Mouse (Mus musculus) hindbrain, embryonic 15.5 days (tissue): ENCODE results near the gene A830005F24Rik. TPM values are rescaled to one million over a fixed set of nuclear protein-coding genes. Genes with fewer than 3 reads are reported as not detected.

Source experiments
- ATAC-seq: fragments of 200-750 bp; cut with Nextera tagmentation; 2 replicates; pipeline ENCODE4 v1.8.0; 2017; ENCODE audit warnings: low read depth, moderate number of reproducible peaks, moderate TSS enrichment; ENCODE audit not compliant: low FRiP score
- H3K27ac ChIP-seq: fragments of 300-500 bp; sonication (generic); replicated peaks from 2 replicates; pipeline ENCODE4 v1.5.1; 2015; ENCODE audit warnings: mild to moderate bottlenecking, inconsistent platforms
- H3K27me3 ChIP-seq: fragments of 300-500 bp; sonication (generic); 2 replicates; pipeline ENCODE4 v1.6.1; 2015; ENCODE audit warnings: control low read depth, inconsistent platforms
- H3K36me3 ChIP-seq: fragments of 300-500 bp; sonication (generic); 2 replicates; pipeline ENCODE4 v1.6.1; 2015; ENCODE audit warnings: control low read depth, inconsistent platforms
- H3K4me1 ChIP-seq: fragments of 300-500 bp; sonication (generic); replicated peaks from 2 replicates; pipeline ENCODE4 v1.6.1; 2015; ENCODE audit warnings: control low read depth, inconsistent platforms
- H3K4me2 ChIP-seq: fragments of 300-500 bp; sonication (generic); 2 replicates; pipeline ENCODE4 v1.6.1; 2015; ENCODE audit warnings: moderate library complexity, mild to moderate bottlenecking, inconsistent platforms
- H3K4me3 ChIP-seq: fragments of 300-500 bp; sonication (generic); 2 replicates; pipeline ENCODE4 v1.5.1; 2015; ENCODE audit warnings: mild to moderate bottlenecking, inconsistent platforms
- H3K9ac ChIP-seq: fragments of 300-500 bp; sonication (generic); 2 replicates; pipeline ENCODE4 v1.6.1; 2015; ENCODE audit warnings: inconsistent platforms
- H3K9me3 ChIP-seq: fragments of 300-500 bp; sonication (generic); 2 replicates; pipeline ENCODE4 v1.6.1; 2016; ENCODE audit warnings: control low read depth, inconsistent platforms
- WGBS: fragments of 180-500 bp; shearing (Covaris S2); methylation state at CpG from one replicate; pipeline ENCODE4 v1.1.7; 2015; 5-methylcytosine and 5-hydroxymethylcytosine counted together
- polyA plus RNA-seq: library from polyadenylated mRNA; unstranded; fragments of >200 nt; fragmentation: Nextera tagmentation; extraction: Ambion mirVana; gene quantifications from 2 replicates; pipeline ENCODE4 v1.2.1, GENCODE M21; 2015

A830005F24Rik gene
- polyA plus RNA-seq = 2.8 and 3.3 TPM in 2 replicates

DNA sequence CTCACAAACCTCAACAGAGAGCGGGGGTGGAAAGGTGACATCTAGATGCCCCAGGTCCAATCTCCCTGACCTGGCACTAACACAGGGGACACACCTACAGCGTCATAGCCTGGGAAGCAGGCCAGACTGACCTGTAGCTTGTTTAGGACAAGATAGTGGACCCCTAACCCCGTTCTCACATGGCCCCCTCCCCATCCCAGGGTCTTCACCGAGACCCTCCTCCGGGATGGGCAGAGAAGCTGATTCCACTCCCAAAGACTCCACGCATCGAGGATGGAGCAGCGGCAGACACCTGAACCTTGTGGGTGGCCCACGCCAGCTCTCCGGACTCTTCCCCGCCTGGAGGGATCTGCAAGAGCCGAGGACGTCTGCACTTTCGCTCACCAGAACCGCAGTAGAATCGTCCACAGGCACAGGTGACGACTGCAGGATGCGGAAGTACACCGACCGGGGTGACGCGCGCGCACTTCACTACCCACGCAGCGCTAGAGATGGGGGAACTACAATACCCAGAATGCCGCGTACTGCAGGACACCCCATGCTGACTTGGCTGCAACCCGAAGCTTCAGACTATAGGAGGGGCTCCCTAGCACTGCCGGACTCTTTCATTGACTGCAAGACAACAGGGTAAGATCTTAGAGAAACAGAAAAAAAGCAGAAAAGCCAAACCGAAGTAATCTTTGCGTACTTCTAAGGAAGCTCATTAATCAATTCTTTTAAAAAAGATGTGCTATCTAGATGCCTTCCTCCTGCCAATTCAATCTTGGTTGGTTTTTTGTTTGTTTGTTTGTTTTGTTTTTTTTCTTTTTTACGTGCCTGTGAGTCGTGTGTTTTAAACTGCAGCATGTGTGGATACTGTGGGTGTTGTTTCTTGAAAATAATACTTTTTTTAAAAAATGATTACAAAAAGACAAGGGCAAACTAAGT is at the start of gene A830005F24Rik, which contains the start of gene Zfp169:
Gene A830005F24Rik, plus strand, starts transcription at position 568 of the 927 bp plus-strand sequence.
Gene Zfp169, minus strand, starts transcription at position 449 of the 927 bp plus-strand sequence.
- Histone ChIP-seq H3K36me3 (no peaks in the 10 kb centered on the region), H3K27ac (peak within 1 kb of the TSS; percentile 67), H3K4me1 (peaks cover 14% of the 10 kb centered on the region), H3K4me2 (peak within 1 kb of the TSS; percentile 86), H3K9me3 (no peaks in the 10 kb centered on the region), H3K9ac (peak within 1 kb of the TSS; percentile 91), H3K27me3 (no peaks in the 10 kb centered on the region), H3K4me3 (peak within 1 kb of the TSS; percentile 83)
- WGBS = 2% methylated on average over 34 of the region's 34 CpGs
- ATAC-seq = peak; percentile 99

GRCm38 (mm10) chr13:48464170-48464569 is 49.2 kb upstream of the A830005F24Rik start:
- no peak overlapping the region for H3K27ac ChIP-seq
- ATAC-seq = peak; percentile 68; the same call in 1 of the 2 replicates
- 8% methylated on average over 4 of the region's 4 CpGs for WGBS

GRCm38 (mm10) chr13:48466186-48466585 is 47.2 kb upstream of the A830005F24Rik start:
- Histone ChIP-seq H3K27ac (peak overlapping the region; percentile 60), H3K4me3 (no peak overlapping the region), H3K4me1 (peaks cover 29% of the 10 kb centered on the region), H3K27me3 (no peaks in the 10 kb centered on the region), H3K9me3 (no peaks in the 10 kb centered on the region), H3K9ac (peak overlapping the region; percentile 5; the same call in 1 of the 2 replicates), H3K36me3 (no peaks in the 10 kb centered on the region), H3K4me2 (peak overlapping the region; percentile 35)
- WGBS = 23% methylated on average over 10 of the region's 10 CpGs
- ATAC-seq = no peak

More at GRCm38 (mm10) chr13:48464170-48464569, 49.2 kb upstream of the A830005F24Rik start:
- no peak overlapping the region for H3K4me3 ChIP-seq
- H3K27me3 ChIP-seq = no peaks in the 10 kb centered on the region
- H3K4me2 ChIP-seq = no peak overlapping the region
- H3K9me3 ChIP-seq = no peaks in the 10 kb centered on the region
- peaks cover 29% of the 10 kb centered on the region for H3K4me1 ChIP-seq
- no peaks in the 10 kb centered on the region for H3K36me3 ChIP-seq
- H3K9ac ChIP-seq = no peak overlapping the region

- no peak for ATAC-seq
- no peak overlapping the region for H3K4me3 ChIP-seq
- no peak overlapping the region for H3K27ac ChIP-seq
- H3K36me3 ChIP-seq = no peaks in the 10 kb centered on the region
- H3K9ac ChIP-seq = no peak overlapping the region
- 58% methylated on average over 15 of the region's 15 CpGs for WGBS
- no peaks in the 10 kb centered on the region for H3K27me3 ChIP-seq
- H3K4me1 ChIP-seq = peaks cover 29% of the 10 kb centered on the region
- H3K4me2 ChIP-seq = no peak overlapping the region
- no peaks in the 10 kb centered on the region for H3K9me3 ChIP-seq
Measured at GRCm38 (mm10) chr13:48468656-48469180, 44.7 kb upstream of the A830005F24Rik start.

DNA sequence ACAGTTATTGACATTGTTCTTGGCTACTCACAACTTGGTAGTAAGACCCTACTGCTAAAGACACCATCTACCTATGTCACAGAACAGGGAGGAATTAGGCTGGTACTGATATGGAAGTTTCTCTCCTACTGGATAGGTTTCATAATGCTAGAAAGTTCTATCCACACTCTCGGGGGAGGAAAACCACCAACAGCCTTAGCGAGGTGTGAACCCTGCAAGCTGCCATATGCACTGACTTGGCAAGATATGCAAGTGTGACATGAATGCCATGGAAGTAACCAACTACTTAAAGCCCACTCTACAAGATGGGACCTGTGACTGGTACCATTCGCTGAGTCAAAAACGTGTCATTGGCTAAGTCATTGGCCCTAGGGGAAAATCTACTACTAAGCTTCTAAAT is 29.8 kb upstream of the A830005F24Rik start:
- H3K36me3 ChIP-seq = peaks cover 21% of the 10 kb centered on the region
- no peaks in the 10 kb centered on the region for H3K9me3 ChIP-seq
- H3K9ac ChIP-seq = no peak overlapping the region
- WGBS = 93% methylated on average over 4 of the region's 4 CpGs
- no peaks in the 10 kb centered on the region for H3K4me1 ChIP-seq
- H3K4me2 ChIP-seq = no peak overlapping the region
- H3K27ac ChIP-seq = no peak overlapping the region
- H3K27me3 ChIP-seq = no peaks in the 10 kb centered on the region
- no peak overlapping the region for H3K4me3 ChIP-seq
- ATAC-seq = no peak

GRCm38 (mm10) chr13:48490396-48491182 is 22.8 kb upstream of the A830005F24Rik start:
- H3K4me1 ChIP-seq = no peaks in the 10 kb centered on the region
- no peak overlapping the region for H3K27ac ChIP-seq
- no peaks in the 10 kb centered on the region for H3K9me3 ChIP-seq
- H3K36me3 ChIP-seq = peaks cover 65% of the 10 kb centered on the region
- no peaks in the 10 kb centered on the region for H3K27me3 ChIP-seq
- 92% methylated on average over 35 of the region's 35 CpGs for WGBS
- no peak for ATAC-seq
- H3K4me3 ChIP-seq = no peak overlapping the region
- no peak overlapping the region for H3K4me2 ChIP-seq
- H3K9ac ChIP-seq = no peak overlapping the region

GRCm38 (mm10) chr13:48493183-48493582 is 20.2 kb upstream of the A830005F24Rik start:
- Histone ChIP-seq H3K9ac (no peak overlapping the region), H3K27me3 (no peaks in the 10 kb centered on the region), H3K36me3 (peaks cover 58% of the 10 kb centered on the region), H3K4me2 (no peak overlapping the region), H3K4me3 (no peak overlapping the region), H3K27ac (no peak overlapping the region), H3K4me1 (peaks cover 10% of the 10 kb centered on the region), H3K9me3 (no peaks in the 10 kb centered on the region)
- no peak for ATAC-seq
- WGBS = 86% methylated on average over 5 of the region's 5 CpGs

GRCm38 (mm10) chr13:48497693-48498221 is 15.6 kb upstream of the A830005F24Rik start:
- H3K4me3 ChIP-seq = peak overlapping the region; percentile 29
- 8% methylated on average over 15 of the region's 15 CpGs for WGBS
- no peaks in the 10 kb centered on the region for H3K9me3 ChIP-seq
- H3K4me1 ChIP-seq = peaks cover 14% of the 10 kb centered on the region
- H3K36me3 ChIP-seq = peaks cover 31% of the 10 kb centered on the region
- 0 out of 2 replicates have a peak overlapping the region, but pooled peaks have one; percentile 42 for H3K27ac ChIP-seq
- ATAC-seq = peak; percentile 99
- no peaks in the 10 kb centered on the region for H3K27me3 ChIP-seq
- peak overlapping the region; percentile 45 for H3K4me2 ChIP-seq
- no peak overlapping the region for H3K9ac ChIP-seq

DNA sequence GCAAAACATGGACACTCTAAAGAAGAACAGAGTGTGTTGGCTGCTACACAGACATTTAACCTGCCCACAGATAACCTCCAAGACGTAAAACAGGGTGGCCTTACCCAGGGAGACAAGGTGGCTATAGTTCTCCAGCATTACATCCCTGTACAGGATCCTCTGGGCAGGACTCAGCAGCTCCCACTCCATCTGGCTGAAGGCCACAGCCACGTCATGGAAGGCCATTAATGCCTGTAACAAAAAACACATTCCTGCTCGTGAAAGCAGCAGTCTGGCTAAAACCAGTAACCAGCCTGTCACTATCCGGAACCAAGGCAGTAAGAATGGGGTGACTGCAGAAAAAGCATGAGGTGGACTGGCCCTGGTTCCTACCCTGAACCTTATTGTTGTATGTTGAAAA is 14.7 kb upstream of the A830005F24Rik start:
- Histone ChIP-seq H3K4me1 (peaks cover 14% of the 10 kb centered on the region), H3K4me2 (no peak overlapping the region), H3K9ac (no peak overlapping the region), H3K27me3 (no peaks in the 10 kb centered on the region), H3K9me3 (0 out of 2 replicates have a peak, but pooled peaks cover 4% of the 10 kb centered on the region), H3K4me3 (no peak overlapping the region), H3K27ac (no peak overlapping the region), H3K36me3 (peaks cover 32% of the 10 kb centered on the region)
- ATAC-seq = no peak
- 61% methylated on average over 4 of the region's 4 CpGs for whole genome bisulfite sequencing

GRCm38 (mm10) chr13:48502422-48502821 is 10.9 kb upstream of the A830005F24Rik start:
- Histone ChIP-seq H3K9ac (no peak overlapping the region), H3K36me3 (peaks cover 44% of the 10 kb centered on the region)
- ATAC-seq = no peak

GRCm38 (mm10) chr13:48508661-48509060 is 4.7 kb upstream of the A830005F24Rik start:
- H3K4me1 ChIP-seq = peaks cover 11% of the 10 kb centered on the region
- H3K27ac ChIP-seq = no peak overlapping the region
- no peak overlapping the region for H3K9ac ChIP-seq
- H3K27me3 ChIP-seq = no peaks in the 10 kb centered on the region
- no peaks in the 10 kb centered on the region for H3K9me3 ChIP-seq
- no peak overlapping the region for H3K4me3 ChIP-seq
- ATAC-seq = no peak
- 95% methylated on average over 9 of the region's 9 CpGs for WGBS
- H3K4me2 ChIP-seq = no peak overlapping the region
- H3K36me3 ChIP-seq = peaks cover 23% of the 10 kb centered on the region

More at GRCm38 (mm10) chr13:48502422-48502821, 10.9 kb upstream of the A830005F24Rik start:
- no peak overlapping the region for H3K4me3 ChIP-seq
- no peak overlapping the region for H3K4me2 ChIP-seq
- WGBS = 90% methylated on average over 5 of the region's 5 CpGs
- H3K27me3 ChIP-seq = no peaks in the 10 kb centered on the region
- H3K4me1 ChIP-seq = peaks cover 12% of the 10 kb centered on the region
- H3K9me3 ChIP-seq = 0 out of 2 replicates have a peak, but pooled peaks cover 4% of the 10 kb centered on the region
- H3K27ac ChIP-seq = no peak overlapping the region
